In the genomic region with DNA sequence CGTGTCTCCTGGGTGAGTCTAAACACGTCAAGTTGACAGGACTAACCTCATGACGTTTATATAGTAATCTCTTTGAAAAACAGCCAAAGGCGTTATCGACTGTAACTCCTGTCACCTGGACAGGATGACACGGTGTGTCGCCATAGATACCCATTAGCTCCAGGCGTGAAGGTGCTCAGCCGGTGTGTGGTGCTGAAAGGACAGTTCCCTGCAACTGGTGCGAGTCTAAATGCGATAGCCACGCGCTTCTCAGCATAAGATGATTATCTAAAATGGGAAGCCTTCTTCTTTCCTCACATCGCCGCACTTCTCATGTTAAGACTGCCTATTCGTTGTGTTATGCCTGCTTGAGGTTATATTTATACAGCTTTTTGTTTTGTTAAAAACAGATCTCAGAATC, we compare ENCODE assay signal across 12 mouse cellular contexts. TPM values are rescaled to one million over a fixed set of nuclear protein-coding genes. Genes with fewer than 3 reads are reported as not detected.
A peak's percentile ranks its signal among the peaks of the same experiment; 100 is the strongest.
DNase-seq lines count a peak whose midpoint lies in the region; ATAC-seq and TF ChIP-seq lines count a peak whose summit lies in the region.
"Had no signal": no experiment of that assay in that cellular context is flagged by ENCODE, and none has a peak within 500 bp of the region (broad histone marks: within the 10 kb centered on the region; RNA-seq: fewer than 3 reads in every experiment).

No protein-coding gene starts in this region.

- ATAC-seq in kidney, embryonic 14.5 days (ENCODE audit: low FRiP score, low TSS enrichment): no peak
- ATAC-seq in forebrain, postnatal 0 days: no peak

- no peaks in the 10 kb centered on the region for H3K9me3 ChIP-seq in kidney, embryonic 14.5 days (ENCODE audit: control insufficient read depth, low read length)
- H3K9me3 ChIP-seq in forebrain, postnatal 0 days (ENCODE audit: low read length): no peaks in the 10 kb centered on the region
- H3K9me3 ChIP-seq: limb, embryonic 15.5 days had no signal

- DNase-seq in kidney, adult 18-20 months: peak; percentile 24
- peak; percentile 71 for DNase-seq in ES-CJ7 (ENCODE audit: low read depth, low spot score)
- peak; percentile 87 for DNase-seq in embryo, embryonic 10 days (ENCODE audit: low spot score)
- DNase-seq in lung, postnatal 10 days: peak; percentile 25
- DNase-seq in cerebellum, postnatal 25 days: no peak
- no peak for DNase-seq in forebrain, postnatal 0 days
- DNase-seq in gastrocnemius, postnatal 36 days: no peak
- DNase-seq: cerebellum, adult 9-10 months had no signal

- intact Hi-C loops in gastrocnemius, postnatal 36 days (cut with DNase I): no loop called here

- no peak for TF ChIP-seq CTCF in forebrain, postnatal 0 days (IDR thresholded peaks at IDR 0.05; ENCODE audit: low read depth)

- peaks cover 2% of the 10 kb centered on the region; the same call in 1 of the 2 replicates for H3K27me3 ChIP-seq in kidney, embryonic 14.5 days (ENCODE audit: control insufficient read depth, insufficient read depth, low read length)
- peaks cover 5% of the 10 kb centered on the region; the same call in 1 of the 2 replicates for H3K27me3 ChIP-seq in forebrain, postnatal 0 days (ENCODE audit: insufficient read depth, low read length)

- no peak overlapping the region for H3K4me3 ChIP-seq in kidney, embryonic 14.5 days (ENCODE audit: low read length)
- H3K4me3 ChIP-seq in forebrain, postnatal 0 days (ENCODE audit: low read depth, low read length): no peak overlapping the region
- H3K4me3 ChIP-seq: limb, embryonic 15.5 days had no signal

- no peak overlapping the region for H3K27ac ChIP-seq in kidney, embryonic 14.5 days (ENCODE audit: low read depth, low read length)
- H3K27ac ChIP-seq in forebrain, postnatal 0 days (ENCODE audit: low read depth, low read length): no peak overlapping the region
- H3K27ac ChIP-seq: hindbrain, embryonic 14.5 days; limb, embryonic 15.5 days had no signal

- 13% methylated on average over 16 of the region's 16 CpGs for WGBS in kidney, embryonic 14.5 days
- WGBS in forebrain, postnatal 0 days: 15% methylated on average over 16 of the region's 16 CpGs

- H3K36me3 ChIP-seq in kidney, embryonic 14.5 days (ENCODE audit: control insufficient read depth, insufficient read depth, low read length): no peaks in the 10 kb centered on the region
- H3K36me3 ChIP-seq in forebrain, postnatal 0 days (ENCODE audit: insufficient read depth): no peaks in the 10 kb centered on the region
- H3K36me3 ChIP-seq: limb, embryonic 15.5 days had no signal

- H3K4me2 ChIP-seq in kidney, embryonic 14.5 days (replicated peaks; ENCODE audit: low read depth, low read length): no peak overlapping the region
- H3K4me2 ChIP-seq in forebrain, postnatal 0 days (ENCODE audit: low read depth): no peak overlapping the region
- H3K4me2 ChIP-seq: hindbrain, embryonic 14.5 days; limb, embryonic 15.5 days had no signal

- H3K4me1 ChIP-seq in kidney, embryonic 14.5 days (ENCODE audit: control insufficient read depth, insufficient read depth, low read length): no peaks in the 10 kb centered on the region
- 0 out of 2 replicates have a peak, but pooled peaks cover 7% of the 10 kb centered on the region for H3K4me1 ChIP-seq in forebrain, postnatal 0 days (ENCODE audit: insufficient read depth)
- H3K4me1 ChIP-seq: limb, embryonic 15.5 days had no signal

- no peak overlapping the region for H3K9ac ChIP-seq in kidney, embryonic 14.5 days (ENCODE audit: low read depth, low read length)
- H3K9ac ChIP-seq in forebrain, postnatal 0 days: no peak overlapping the region
- H3K9ac ChIP-seq: hindbrain, embryonic 14.5 days; limb, embryonic 15.5 days had no signal

RNA-seq across cellular contexts. Expression of a gene that starts 40.8 kb away (rescaled TPM):
- polyA plus RNA-seq in kidney, embryonic 14.5 days (2014; fragmentation: Nextera tagmentation; extraction: Ambion mirVana): 0.11 and 0.13 TPM in 2 replicates
- total RNA-seq in forebrain, postnatal 0 days (2014; rRNA removed): 4.0 and 9.2 TPM in 2 replicates
- 0.65 and 1.5 TPM in 2 replicates for polyA plus RNA-seq in forebrain, postnatal 0 days (2015; fragmentation: Nextera tagmentation; extraction: Ambion mirVana)
- total RNA-seq in gastrocnemius, postnatal 36 days (2021): not detected
- total RNA-seq: gastrocnemius, adult 18-20 months had no signal

RNA-seq across cellular contexts. Expression of a gene that starts 48.1 kb away (rescaled TPM):
- polyA plus RNA-seq in kidney, embryonic 14.5 days (2014; fragmentation: Nextera tagmentation; extraction: Ambion mirVana): 0.46 and 0.81 TPM in 2 replicates
- total RNA-seq in forebrain, postnatal 0 days (2014; rRNA removed): 0.24 and 0.77 TPM in 2 replicates
- 0.28 and 0.42 TPM in 2 replicates for polyA plus RNA-seq in forebrain, postnatal 0 days (2015; fragmentation: Nextera tagmentation; extraction: Ambion mirVana)
- not detected for total RNA-seq in gastrocnemius, postnatal 36 days (2021)
- total RNA-seq: gastrocnemius, adult 18-20 months had no signal
- polyA plus RNA-seq: limb, embryonic 15.5 days had no signal

Comparison
In these comparisons a context has a peak if more than half of its experiments do, and no peak if none do; other contexts are left out.
1. DNase-seq: peak in kidney, adult 18-20 months (single experiment), ES-CJ7 (single experiment), embryo, embryonic 10 days (single experiment) and lung, postnatal 10 days (single experiment); none in cerebellum, postnatal 25 days (0 of 2), forebrain, postnatal 0 days (single experiment) and gastrocnemius, postnatal 36 days (0 of 2).